Mouse (Mus musculus) adrenal gland, adult 2 months (tissue): ENCODE data around the gene Igfn1. TPM values are rescaled to one million over a fixed set of nuclear protein-coding genes. Genes with fewer than 3 reads are reported as not detected.

Experiments
- DNase-seq: peaks from one replicate; pipeline ENCODE4 v3.0.0; 2021
- long read RNA-seq: library from polyadenylated mRNA; stranded (forward); transcript quantifications from one replicate; pipeline ENCODE4 v2.0.0, GENCODE M21; 2021
- polyA plus RNA-seq: library from polyadenylated mRNA; depleted of rRNA; stranded (reverse); fragments of >200 nt; gene quantifications from 2 replicates; pipeline ENCODE4 v1.2.3, GENCODE M21; 2012; rRNA removed
- total RNA-seq, 2 experiments: library from RNA; stranded (reverse); gene quantifications; 2 replicates each; pipeline ENCODE4 v1.2.3; 2021

Igfn1 gene
- total RNA-seq (under 1 TPM in 1 of 2 experiments, not detected in 1; 0.17 TPM), polyA plus RNA-seq (0.16 and 0.17 TPM in 2 replicates)
- long read RNA-seq: 0 reads

GRCm38 (mm10) chr1:136006292-136006748, at the start of gene Igfn1:
Gene Igfn1, minus strand, starts transcription at chr1:136006342.
- no peak for DNase-seq

GRCm38 (mm10) chr1:136055771-136056170, 49.6 kb upstream of the Igfn1 start:
- DNase-seq: no peak

- no peak for DNase-seq
Measured at GRCm38 (mm10) chr1:136052547-136052946, 46.4 kb upstream of the Igfn1 start, which contains the start of gene Cacna1s. Gene Cacna1s, plus strand, starts transcription at chr1:136052750.

- DNase-seq: peak; percentile 79
Measured at GRCm38 (mm10) chr1:136051465-136051864, 45.3 kb upstream of the Igfn1 start.

GRCm38 (mm10) chr1:136051013-136051315, 44.8 kb upstream of the Igfn1 start:
- DNase-seq: peak; percentile 11

- peak; percentile 19 for DNase-seq
Measured at GRCm38 (mm10) chr1:136050312-136051012, 44.3 kb upstream of the Igfn1 start, which contains the start of gene Ascl5. Gene Ascl5, plus strand, starts transcription at chr1:136050804.

- no peak for DNase-seq
Measured at GRCm38 (mm10) chr1:136047894-136048293, 41.8 kb upstream of the Igfn1 start.

GRCm38 (mm10) chr1:136047432-136047831, 41.3 kb upstream of the Igfn1 start:
- peak; percentile 32 for DNase-seq

GRCm38 (mm10) chr1:136045774-136046173, 39.6 kb upstream of the Igfn1 start:
- peak; percentile 50 for DNase-seq

- DNase-seq: no peak
Measured at GRCm38 (mm10) chr1:136040874-136041273, 34.7 kb upstream of the Igfn1 start.

- no peak for DNase-seq
Measured at GRCm38 (mm10) chr1:136040452-136040851, 34.3 kb upstream of the Igfn1 start.

- DNase-seq: no peak
Measured at GRCm38 (mm10) chr1:136038746-136039538, 32.8 kb upstream of the Igfn1 start.

- DNase-seq: no peak
Measured at GRCm38 (mm10) chr1:136032961-136033360, 26.8 kb upstream of the Igfn1 start.

GRCm38 (mm10) chr1:136031697-136032096, 25.6 kb upstream of the Igfn1 start:
- no peak for DNase-seq

- no peak for DNase-seq
Measured at GRCm38 (mm10) chr1:136030201-136030600, 24.1 kb upstream of the Igfn1 start.

- DNase-seq: peak; percentile 45
Measured at GRCm38 (mm10) chr1:136018390-136019189, 12.4 kb upstream of the Igfn1 start.

GRCm38 (mm10) chr1:136017907-136018313, 11.8 kb upstream of the Igfn1 start:
- peak; percentile 95 for DNase-seq

GRCm38 (mm10) chr1:136017307-136017706, 11.2 kb upstream of the Igfn1 start:
- DNase-seq: no peak

GRCm38 (mm10) chr1:136014796-136015502, 8.8 kb upstream of the Igfn1 start:
- DNase-seq: no peak

- DNase-seq: no peak
Measured at GRCm38 (mm10) chr1:136013513-136013912, 7.4 kb upstream of the Igfn1 start.

GRCm38 (mm10) chr1:136010247-136010646, 4.1 kb upstream of the Igfn1 start:
- DNase-seq: peak; percentile 21

- DNase-seq: no peak
Measured at GRCm38 (mm10) chr1:136008159-136008533, 2.0 kb upstream of the Igfn1 start.
